Mouse (Mus musculus) stomach, postnatal 0 days (tissue): Measurements from ENCODE around the gene Sbf2. TPM values are rescaled to one million over a fixed set of nuclear protein-coding genes. Genes with fewer than 3 reads are reported as not detected.

ENCODE experiments used
- ATAC-seq: fragments of 200-750 bp; cut with Nextera tagmentation; 2 replicates; pipeline ENCODE4 v1.8.0; 2017; ENCODE audit not compliant: low FRiP score, low TSS enrichment
- DNase-seq: peaks from one replicate; pipeline ENCODE4 v3.0.0-alpha.2; 2016; ENCODE audit warnings: low spot score
- H3K27ac ChIP-seq: fragments of 300-500 bp; sonication (generic); replicated peaks from 2 replicates; pipeline ENCODE4 v1.5.1; 2014; ENCODE audit warnings: mild to moderate bottlenecking, control low read depth
- H3K27me3 ChIP-seq: fragments of 300-500 bp; sonication (generic); 2 replicates; pipeline ENCODE4 v1.6.1; 2014; ENCODE audit warnings: low read length; ENCODE audit not compliant: control insufficient read depth, insufficient read depth
- H3K36me3 ChIP-seq: fragments of 300-500 bp; sonication (generic); 2 replicates; pipeline ENCODE4 v1.6.1; 2014; ENCODE audit warnings: low read length, mixed read lengths; ENCODE audit not compliant: control insufficient read depth, insufficient read depth
- H3K4me1 ChIP-seq: fragments of 300-500 bp; sonication (generic); replicated peaks from 2 replicates; pipeline ENCODE4 v1.6.1; 2014; ENCODE audit warnings: antibody characterized with exemption; ENCODE audit not compliant: control insufficient read depth, insufficient read depth
- H3K4me2 ChIP-seq: fragments of 300-500 bp; sonication (generic); replicated peaks from 2 replicates; pipeline ENCODE4 v1.6.1; 2014; ENCODE audit warnings: low read depth, mild to moderate bottlenecking, control low read depth, moderate library complexity
- H3K4me3 ChIP-seq: fragments of 300-500 bp; sonication (generic); 2 replicates; pipeline ENCODE4 v1.5.1; 2014; ENCODE audit warnings: low read depth, low read length, control low read depth
- H3K9ac ChIP-seq: fragments of 300-500 bp; sonication (generic); 2 replicates; pipeline ENCODE4 v1.6.1; 2014; ENCODE audit warnings: mild to moderate bottlenecking, low read length, control low read depth, mixed read lengths
- H3K9me3 ChIP-seq: fragments of 300-500 bp; sonication (generic); 2 replicates; pipeline ENCODE4 v1.6.1; 2016; ENCODE audit warnings: low read length; ENCODE audit not compliant: control insufficient read depth
- CTCF ChIP-seq: IDR thresholded peaks from 2 replicates; pipeline ENCODE4 v1.5.1; 2016; ENCODE audit warnings: antibody characterized with exemption, low read depth, mild to moderate bottlenecking, moderate library complexity
- EP300 ChIP-seq: optimal IDR thresholded peaks from 2 replicates; pipeline ENCODE3; 2016; ENCODE audit warnings: antibody characterized with exemption
- WGBS: fragments of 180-500 bp; shearing (Covaris S2); extraction: QIAGEN DNeasy Blood & Tissue Kit; methylation state at CpG from one replicate; pipeline ENCODE4 v1.1.7; 2014; 5-methylcytosine and 5-hydroxymethylcytosine counted together
- polyA plus RNA-seq: library from polyadenylated mRNA; unstranded; fragments of >200 nt; fragmentation: Nextera tagmentation; extraction: Ambion mirVana; gene quantifications from 2 replicates; pipeline ENCODE4 v1.2.1, GENCODE M21; 2015

Gene Sbf2
- polyA plus RNA-seq, 1 experiment from 2014 or later: 14.9 TPM

GRCm38 (mm10) chr7:110272434-110272833, 342.3 kb downstream of the Sbf2 start:
- Histone ChIP-seq H3K4me2 (no peak overlapping the region), H3K36me3 (peaks cover 11% of the 10 kb centered on the region; the same call in 1 of the 2 replicates), H3K9ac (no peak overlapping the region), H3K27ac (peak overlapping the region; percentile 8; the same call in 1 of the 2 replicates), H3K9me3 (no peaks in the 10 kb centered on the region), H3K4me3 (no peak overlapping the region), H3K27me3 (no peaks in the 10 kb centered on the region), H3K4me1 (no peaks in the 10 kb centered on the region)
- TF ChIP-seq CTCF (peak; percentile 52), EP300 (no peak)
- DNase-seq (peak; percentile 34), ATAC-seq (no peak)
- WGBS: 88% methylated on average over 4 of the region's 4 CpGs

- H3K4me3 ChIP-seq: no peak overlapping the region
- H3K36me3 ChIP-seq: peaks cover 9% of the 10 kb centered on the region; the same call in 1 of the 2 replicates
- H3K4me1 ChIP-seq: no peaks in the 10 kb centered on the region
- TF ChIP-seq CTCF: no peak
- no peak for TF ChIP-seq EP300
- ATAC-seq (no peak), DNase-seq (no peak)
- H3K9ac ChIP-seq: no peak overlapping the region
- peak overlapping the region; percentile 8; the same call in 1 of the 2 replicates for H3K27ac ChIP-seq
- H3K4me2 ChIP-seq: no peak overlapping the region
- no peaks in the 10 kb centered on the region for H3K27me3 ChIP-seq
- no peaks in the 10 kb centered on the region for H3K9me3 ChIP-seq
- 54% methylated on average over 9 of the region's 9 CpGs for WGBS
These were observed 342.9 kb downstream of the Sbf2 start for GRCm38 (mm10) chr7:110271814-110272213.

- Histone ChIP-seq H3K27me3 (no peaks in the 10 kb centered on the region), H3K27ac (no peak overlapping the region), H3K4me3 (no peak overlapping the region), H3K9ac (no peak overlapping the region), H3K9me3 (no peaks in the 10 kb centered on the region), H3K4me1 (no peaks in the 10 kb centered on the region), H3K36me3 (peaks cover 8% of the 10 kb centered on the region; the same call in 1 of the 2 replicates), H3K4me2 (no peak overlapping the region)
- WGBS: 84% methylated on average over 7 of the region's 7 CpGs
- DNase-seq (no peak), ATAC-seq (no peak)
- TF ChIP-seq EP300: no peak
- no peak for TF ChIP-seq CTCF
These were observed 344.3 kb downstream of the Sbf2 start for GRCm38 (mm10) chr7:110270455-110270854.

- no peaks in the 10 kb centered on the region for H3K9me3 ChIP-seq
- H3K9ac ChIP-seq: no peak overlapping the region
- H3K27ac ChIP-seq: no peak overlapping the region
- no peak for ATAC-seq
- H3K4me1 ChIP-seq: no peaks in the 10 kb centered on the region
- H3K36me3 ChIP-seq: peaks cover 5% of the 10 kb centered on the region; the same call in 1 of the 2 replicates
- DNase-seq: no peak
- WGBS: 88% methylated on average over 14 of the region's 14 CpGs
- TF ChIP-seq EP300: no peak
- no peak for TF ChIP-seq CTCF
- H3K4me3 ChIP-seq: no peak overlapping the region
- H3K27me3 ChIP-seq: no peaks in the 10 kb centered on the region
- no peak overlapping the region for H3K4me2 ChIP-seq
These were observed 344.9 kb downstream of the Sbf2 start for GRCm38 (mm10) chr7:110269777-110270176.

DNA sequence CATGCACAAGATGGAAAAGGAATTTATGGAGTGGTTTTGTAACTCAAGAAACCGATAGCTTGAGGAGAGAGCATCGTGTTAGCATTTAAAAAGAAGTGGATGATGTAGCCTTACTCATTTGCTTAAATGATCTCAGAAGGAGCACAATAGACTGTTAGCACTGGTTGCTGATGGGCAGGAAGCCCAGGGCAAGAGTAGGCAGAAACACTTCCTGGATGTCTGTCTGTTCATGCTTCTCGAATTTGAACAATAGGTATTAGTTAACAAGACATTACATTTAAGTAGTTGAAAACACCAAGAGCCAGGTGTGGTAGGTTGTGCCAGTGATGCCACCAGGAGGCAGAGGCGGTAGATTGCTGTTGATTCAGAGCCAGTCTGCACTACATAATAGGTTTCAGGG, 346.2 kb downstream of the Sbf2 start:
- no peak for TF ChIP-seq EP300
- TF ChIP-seq CTCF: no peak
- WGBS: 76% methylated on average over 4 of the region's 4 CpGs

DNA sequence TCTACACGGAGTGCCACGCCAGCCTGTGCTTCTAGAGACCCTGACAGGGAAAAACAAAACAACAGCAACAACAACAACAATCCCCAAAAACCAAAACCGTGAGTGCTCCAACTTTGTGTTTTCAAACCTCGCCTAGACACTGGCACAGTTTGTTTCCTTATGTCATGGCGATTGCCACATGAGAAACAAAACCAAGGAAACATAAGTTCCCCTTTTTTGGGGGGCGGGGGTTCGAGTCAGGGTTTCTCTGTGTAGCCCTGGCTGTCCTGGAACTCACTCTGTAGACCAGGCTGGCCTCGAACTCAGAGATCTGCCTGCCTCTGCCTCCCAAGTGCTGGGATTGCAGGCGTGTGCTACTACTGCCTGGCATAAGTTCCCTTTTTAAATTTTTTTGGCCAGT, 346.7 kb downstream of the Sbf2 start:
- no peaks in the 10 kb centered on the region for H3K4me1 ChIP-seq
- no peak for ATAC-seq
- no peak overlapping the region for H3K4me3 ChIP-seq
- H3K4me2 ChIP-seq: no peak overlapping the region
- no peak overlapping the region for H3K9ac ChIP-seq
- TF ChIP-seq EP300: no peak
- no peak for TF ChIP-seq CTCF
- 92% methylated on average over 9 of the region's 9 CpGs for WGBS
- H3K9me3 ChIP-seq: no peaks in the 10 kb centered on the region
- peaks cover 3% of the 10 kb centered on the region; the same call in 1 of the 2 replicates for H3K36me3 ChIP-seq
- DNase-seq: no peak
- no peak overlapping the region for H3K27ac ChIP-seq
- H3K27me3 ChIP-seq: no peaks in the 10 kb centered on the region

More for the DNA sequence above, 346.2 kb downstream of the Sbf2 start:
- Histone ChIP-seq H3K4me3 (no peak overlapping the region), H3K9me3 (no peaks in the 10 kb centered on the region), H3K27ac (no peak overlapping the region), H3K9ac (no peak overlapping the region), H3K4me1 (no peaks in the 10 kb centered on the region), H3K27me3 (no peaks in the 10 kb centered on the region), H3K36me3 (peaks cover 5% of the 10 kb centered on the region; the same call in 1 of the 2 replicates), H3K4me2 (no peak overlapping the region)
- DNase-seq (no peak), ATAC-seq (no peak)
